Mouse (Mus musculus): Measurements from ENCODE around the gene Pik3r2. TPM values are rescaled to one million over a fixed set of nuclear protein-coding genes. Genes with fewer than 3 reads are reported as not detected.
"Not testable (repeated sequence)": the region's sequence is repeated elsewhere in the genome, so short reads cannot be mapped to it uniquely, and the experiment has no call there.

Pik3r2 gene
- polyA plus RNA-seq (2012; ENCODE audit: insufficient read depth, low replicate concordance): 51.5 and 59.4 TPM in 2 replicates

DNA sequence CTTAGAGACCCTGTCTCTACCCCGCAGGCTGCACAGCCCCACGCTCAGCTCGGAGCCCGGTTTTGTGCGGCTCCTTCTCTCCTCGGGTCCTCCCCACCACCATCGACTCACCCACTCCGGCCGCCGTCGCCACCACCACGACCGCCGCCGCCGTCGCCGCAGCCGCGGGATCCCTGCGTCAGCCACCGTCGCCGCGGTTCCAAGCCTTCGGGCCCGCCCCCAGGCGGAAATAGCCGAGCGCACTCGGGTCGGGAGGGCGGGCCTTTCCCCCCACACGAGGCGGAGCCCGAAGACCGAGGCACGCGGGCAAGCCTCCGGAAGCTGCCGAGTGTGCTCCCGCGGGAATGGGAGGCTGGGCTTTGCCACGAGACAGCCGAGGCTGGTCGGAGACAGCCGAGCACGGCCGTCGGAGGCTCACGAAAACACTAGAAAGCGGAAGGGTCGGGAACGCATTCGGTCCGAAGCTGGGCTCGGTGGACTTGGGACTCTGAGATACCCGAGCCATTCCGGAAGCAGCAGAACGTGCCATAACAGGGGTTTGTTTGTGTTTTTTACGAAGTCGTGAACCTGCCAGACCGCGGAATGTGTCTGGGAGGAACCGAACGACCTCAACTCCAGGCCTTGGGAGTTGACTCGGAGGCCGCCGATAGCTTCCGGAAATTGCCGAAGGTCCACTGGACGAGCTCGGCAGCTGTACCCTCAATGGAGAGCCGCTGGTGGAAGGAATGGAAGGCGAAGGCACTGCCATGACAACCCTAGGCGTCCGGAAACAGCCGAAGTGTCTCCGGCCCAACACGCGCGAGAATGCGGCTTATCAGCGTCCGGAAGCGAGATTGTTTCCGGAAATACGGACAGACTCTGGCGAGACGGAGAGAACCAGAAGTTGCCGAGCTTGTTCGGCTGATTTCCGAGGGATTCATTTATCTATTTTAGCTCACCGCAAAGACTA lies at the start of gene Pik3r2:
Pik3r2 (minus strand) TSS at position 218 of the 949 bp plus-strand sequence.
- Histone ChIP-seq H3K9me3 (no peaks in the 10 kb centered on the region), H3K27me3 (replicated peaks) (no peaks in the 10 kb centered on the region), H3K36me3 (replicated peaks; ENCODE audit: low read length) (peaks cover 77% of the 10 kb centered on the region), H3K4me3 (replicated peaks) (peak within 1 kb of the TSS; percentile 97), H3K4me1 (peaks cover 85% of the 10 kb centered on the region)
- TF ChIP-seq GATA1 (IDR thresholded peaks at IDR 0.05; ENCODE audit: borderline replicate concordance, low read length) (peak; percentile 91), FLI1 (IDR thresholded peaks at IDR 0.05; ENCODE audit: low read length) (peak; percentile 83)

DNA sequence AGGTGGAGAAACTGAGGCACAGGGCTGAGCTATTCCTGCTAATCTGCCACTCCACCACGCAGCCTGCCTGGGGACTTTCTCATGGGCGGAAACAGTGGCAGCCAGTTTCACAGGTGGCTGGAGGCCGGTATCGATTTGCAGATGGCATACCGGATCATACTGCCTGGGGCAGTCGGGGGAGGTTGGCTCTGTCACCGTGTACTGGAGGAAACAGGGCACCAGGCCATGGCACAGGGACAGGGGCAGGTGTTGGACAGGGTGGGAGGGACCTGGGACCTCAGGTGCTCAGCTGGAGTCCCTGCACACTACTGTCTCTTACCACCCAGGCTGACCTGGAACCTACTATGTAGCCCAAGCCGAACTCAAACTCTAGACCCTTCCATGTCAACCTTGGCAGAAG lies 49.3 kb upstream of the Pik3r2 start:
- Histone ChIP-seq H3K4me1 (peaks cover 42% of the 10 kb centered on the region), H3K27me3 (replicated peaks) (peaks cover 44% of the 10 kb centered on the region), H3K36me3 (replicated peaks; ENCODE audit: low read length) (peaks cover 14% of the 10 kb centered on the region), H3K9me3 (peaks cover 11% of the 10 kb centered on the region), H3K4me3 (replicated peaks) (no peak overlapping the region)
- no peak for TF ChIP-seq GATA1 (IDR thresholded peaks at IDR 0.05; ENCODE audit: borderline replicate concordance, low read length)
- no peak for TF ChIP-seq FLI1 (IDR thresholded peaks at IDR 0.05; ENCODE audit: low read length)

DNA sequence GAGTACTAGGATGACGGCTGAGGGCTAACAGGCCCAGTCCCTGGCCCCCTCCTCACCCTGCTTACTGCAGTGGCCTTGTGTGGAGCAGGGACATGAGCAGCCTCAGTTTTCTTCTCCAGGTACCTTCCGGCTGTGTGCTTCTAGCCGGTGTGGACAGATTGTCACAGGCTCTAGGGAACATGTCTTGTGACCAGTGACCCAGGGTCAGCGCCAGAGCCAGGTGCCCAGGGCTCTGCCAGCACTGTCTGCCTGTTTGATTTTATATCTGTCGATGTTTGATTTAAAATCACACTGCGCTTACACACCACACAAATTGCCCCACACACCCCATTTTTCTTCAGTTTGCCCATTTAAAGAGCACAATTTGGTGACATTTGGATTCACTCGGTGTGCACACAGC lies 47.3 kb upstream of the Pik3r2 start:
- no peak for TF ChIP-seq FLI1 (IDR thresholded peaks at IDR 0.05; ENCODE audit: low read length)
- no peak for TF ChIP-seq GATA1 (IDR thresholded peaks at IDR 0.05; ENCODE audit: borderline replicate concordance, low read length)
- peaks cover 34% of the 10 kb centered on the region for H3K36me3 ChIP-seq (replicated peaks; ENCODE audit: low read length)

DNA sequence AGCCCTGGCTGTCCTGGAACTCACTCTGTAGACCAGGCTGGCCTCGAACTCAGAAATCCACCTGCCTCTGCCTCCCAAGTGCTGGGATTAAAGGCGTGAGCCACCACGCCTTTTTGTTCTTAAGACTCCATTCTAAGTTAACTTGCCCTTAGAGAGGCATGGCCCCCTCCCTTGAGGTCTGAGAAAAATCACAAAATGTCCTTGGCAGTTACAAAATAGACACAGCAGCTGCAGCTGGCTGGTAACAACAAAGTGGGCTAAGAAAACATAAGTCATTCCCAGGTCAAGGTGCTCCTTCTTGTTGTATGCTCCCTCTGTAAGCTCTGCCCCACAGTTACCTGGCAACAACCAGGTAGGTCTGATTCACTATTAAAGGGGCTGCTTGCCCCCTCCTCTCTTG lies 46.1 kb upstream of the Pik3r2 start:
- H3K27me3 ChIP-seq (replicated peaks): peaks cover 34% of the 10 kb centered on the region
- H3K4me3 ChIP-seq (replicated peaks): not testable (repeated sequence)
- peaks cover 40% of the 10 kb centered on the region for H3K36me3 ChIP-seq (replicated peaks; ENCODE audit: low read length)
- H3K4me1 ChIP-seq: peaks cover 56% of the 10 kb centered on the region
- peaks cover 21% of the 10 kb centered on the region for H3K9me3 ChIP-seq

More for the DNA sequence above, 47.3 kb upstream of the Pik3r2 start:
- peaks cover 20% of the 10 kb centered on the region for H3K9me3 ChIP-seq
- H3K4me3 ChIP-seq (replicated peaks): no peak overlapping the region
- peaks cover 56% of the 10 kb centered on the region for H3K4me1 ChIP-seq
- H3K27me3 ChIP-seq (replicated peaks): peaks cover 38% of the 10 kb centered on the region

DNA sequence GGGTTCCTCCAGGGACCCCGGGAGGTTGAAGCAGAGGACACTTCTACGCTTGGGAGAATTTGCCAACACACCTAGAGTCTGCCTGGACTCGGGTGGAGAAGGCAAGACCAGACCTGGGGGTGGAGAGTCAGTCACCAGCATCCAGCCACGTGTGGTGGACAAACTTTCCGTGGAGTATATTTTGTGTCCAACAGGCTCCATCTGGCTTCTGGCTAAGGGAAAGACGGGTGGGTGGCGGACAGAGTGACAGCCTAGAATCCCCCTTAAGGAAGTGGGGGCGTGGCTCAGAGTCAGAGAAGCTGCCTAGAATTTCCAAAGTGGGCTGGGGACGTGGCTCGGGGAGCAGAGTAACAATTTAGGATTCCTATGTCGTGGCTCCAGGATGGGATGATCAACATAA lies 45.5 kb upstream of the Pik3r2 start:
- Histone ChIP-seq H3K27me3 (replicated peaks) (peaks cover 33% of the 10 kb centered on the region), H3K4me1 (peaks cover 60% of the 10 kb centered on the region)
- TF ChIP-seq FLI1 (IDR thresholded peaks at IDR 0.05; ENCODE audit: low read length): no peak
- TF ChIP-seq GATA1 (IDR thresholded peaks at IDR 0.05; ENCODE audit: borderline replicate concordance, low read length): no peak

DNA sequence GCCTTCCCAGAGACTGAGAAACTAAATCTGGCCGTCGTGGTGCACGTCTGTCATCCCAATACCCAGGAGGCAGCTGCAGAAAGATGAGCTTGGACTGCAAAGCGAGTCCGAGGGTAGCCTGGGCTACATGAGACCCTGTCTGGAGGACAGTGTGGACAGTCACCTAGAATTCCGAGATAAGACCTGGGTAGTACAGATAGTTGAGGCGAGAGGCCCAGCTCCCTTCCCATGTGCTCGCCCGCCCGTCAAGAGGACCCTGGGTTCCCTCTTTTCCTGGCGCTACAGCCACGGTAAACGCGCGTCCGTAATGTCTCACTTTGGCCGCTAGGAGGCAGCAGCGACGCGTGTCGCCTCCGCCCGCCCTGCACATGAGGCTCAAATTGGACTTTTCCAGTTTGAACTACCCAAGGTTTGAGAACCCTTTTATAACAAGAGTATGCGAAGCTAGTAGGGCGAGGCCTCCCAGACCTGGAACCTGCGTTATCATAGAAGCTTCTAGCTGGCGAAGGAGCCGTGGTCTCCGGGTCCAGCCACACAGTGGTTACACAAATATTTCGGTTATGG lies 45.0 kb upstream of the Pik3r2 start:
- H3K36me3 ChIP-seq (replicated peaks; ENCODE audit: low read length): peaks cover 48% of the 10 kb centered on the region
- peaks cover 15% of the 10 kb centered on the region for H3K9me3 ChIP-seq
- peaks cover 29% of the 10 kb centered on the region for H3K27me3 ChIP-seq (replicated peaks)
- TF ChIP-seq GATA1 (IDR thresholded peaks at IDR 0.05; ENCODE audit: borderline replicate concordance, low read length): no peak
- no peak for TF ChIP-seq FLI1 (IDR thresholded peaks at IDR 0.05; ENCODE audit: low read length)
- H3K4me1 ChIP-seq: peaks cover 65% of the 10 kb centered on the region
- H3K4me3 ChIP-seq (replicated peaks): peak overlapping the region; percentile 53

More for the DNA sequence above, 45.5 kb upstream of the Pik3r2 start:
- Histone ChIP-seq H3K9me3 (peaks cover 20% of the 10 kb centered on the region), H3K36me3 (replicated peaks; ENCODE audit: low read length) (peaks cover 44% of the 10 kb centered on the region), H3K4me3 (replicated peaks) (no peak overlapping the region)

DNA sequence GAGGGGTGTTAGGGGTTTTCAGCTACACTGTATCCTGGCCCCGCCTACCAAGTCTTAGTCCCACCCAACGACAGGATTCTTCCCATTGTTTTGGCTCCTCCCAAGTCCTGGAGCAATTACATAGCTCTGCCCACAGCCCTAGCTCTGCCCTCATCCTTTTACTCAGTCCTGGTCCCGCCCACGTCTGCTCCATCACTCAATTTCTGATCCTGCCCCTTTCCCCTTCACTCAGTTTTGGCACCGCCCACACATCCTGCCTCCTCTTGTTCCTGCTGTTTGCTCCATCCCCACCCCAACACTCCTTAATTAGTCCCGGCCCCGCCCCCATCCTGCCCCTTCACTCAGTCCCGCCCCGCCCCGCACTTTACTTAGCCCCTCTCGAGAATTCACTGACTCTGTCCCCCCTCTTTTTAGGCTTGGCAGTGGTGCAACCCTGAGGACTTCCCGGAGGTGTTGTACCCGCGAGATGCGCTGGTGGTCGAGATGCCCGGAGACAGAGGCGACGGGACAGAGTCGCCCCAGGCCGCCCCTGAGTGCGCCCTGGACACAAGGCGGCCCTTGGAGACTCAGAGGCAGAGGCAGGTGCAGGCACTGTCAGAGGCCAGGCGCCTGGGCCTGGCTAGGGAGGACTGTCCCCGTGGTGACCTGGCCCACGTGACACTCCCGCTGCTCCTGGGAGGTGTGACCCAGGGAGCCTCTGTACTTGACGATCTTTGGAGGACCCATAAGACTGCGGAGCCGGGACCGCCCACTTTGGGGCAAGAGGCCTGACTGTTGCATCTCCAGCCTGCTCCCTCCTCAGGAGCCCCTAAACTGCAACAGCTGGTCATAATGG lies 43.8 kb upstream of the Pik3r2 start:
- no peak overlapping the region for H3K4me3 ChIP-seq (replicated peaks)
- TF ChIP-seq FLI1 (IDR thresholded peaks at IDR 0.05; ENCODE audit: low read length) (no peak), GATA1 (IDR thresholded peaks at IDR 0.05; ENCODE audit: borderline replicate concordance, low read length) (no peak)
- peaks cover 72% of the 10 kb centered on the region for H3K4me1 ChIP-seq
- peaks cover 10% of the 10 kb centered on the region for H3K9me3 ChIP-seq
- H3K27me3 ChIP-seq (replicated peaks): peaks cover 17% of the 10 kb centered on the region
- H3K36me3 ChIP-seq (replicated peaks; ENCODE audit: low read length): peaks cover 59% of the 10 kb centered on the region

DNA sequence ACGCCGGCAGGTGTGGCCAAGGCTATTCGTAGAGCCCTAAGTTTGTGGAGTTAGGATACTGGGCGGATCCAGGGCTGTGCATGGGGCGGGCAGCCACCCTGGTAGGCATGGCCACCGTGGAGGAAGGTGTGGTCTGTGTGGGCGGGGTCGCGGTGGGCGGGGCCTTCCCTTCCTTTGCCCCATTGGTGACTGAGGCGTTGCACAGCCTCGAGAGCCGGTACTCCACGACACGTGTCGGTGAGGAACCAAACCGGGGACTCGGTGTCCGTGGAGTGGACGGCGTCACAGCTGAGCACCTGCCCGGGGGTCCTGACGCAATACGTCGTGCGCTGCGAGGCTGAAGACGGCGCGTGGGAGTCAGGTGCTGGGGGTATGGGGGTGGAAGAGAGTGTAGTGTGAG lies 40.2 kb upstream of the Pik3r2 start:
- no peaks in the 10 kb centered on the region for H3K27me3 ChIP-seq (replicated peaks)
- H3K4me3 ChIP-seq (replicated peaks): peak overlapping the region; percentile 92
- no peak for TF ChIP-seq GATA1 (IDR thresholded peaks at IDR 0.05; ENCODE audit: borderline replicate concordance, low read length)
- peaks cover 79% of the 10 kb centered on the region for H3K4me1 ChIP-seq
- H3K9me3 ChIP-seq: peaks cover 10% of the 10 kb centered on the region
- peaks cover 83% of the 10 kb centered on the region for H3K36me3 ChIP-seq (replicated peaks; ENCODE audit: low read length)

DNA sequence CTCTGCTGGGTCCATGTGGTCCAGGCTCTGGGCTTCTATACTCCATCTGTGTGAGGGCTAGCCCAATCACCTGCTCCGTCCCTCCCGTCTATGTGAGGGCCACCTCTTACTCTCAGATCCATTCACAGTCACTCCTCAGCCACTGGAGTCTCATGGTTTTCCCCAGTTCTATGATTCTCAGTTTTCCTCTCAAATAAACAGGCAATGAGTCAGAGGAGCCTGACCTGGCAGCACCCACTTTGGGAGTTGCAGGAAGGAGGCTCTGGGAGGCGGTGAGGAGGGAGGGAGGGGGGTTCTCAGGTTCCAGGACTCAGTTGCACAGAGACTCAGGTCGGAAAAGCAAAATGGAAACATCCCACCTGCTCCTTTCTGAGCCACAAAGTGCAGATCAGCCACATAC lies 36.4 kb upstream of the Pik3r2 start:
- no peaks in the 10 kb centered on the region for H3K9me3 ChIP-seq
- no peak for TF ChIP-seq FLI1 (IDR thresholded peaks at IDR 0.05; ENCODE audit: low read length)
- TF ChIP-seq GATA1 (IDR thresholded peaks at IDR 0.05; ENCODE audit: borderline replicate concordance, low read length): no peak
- H3K36me3 ChIP-seq (replicated peaks; ENCODE audit: low read length): peaks cover 64% of the 10 kb centered on the region
- H3K27me3 ChIP-seq (replicated peaks): no peaks in the 10 kb centered on the region
- H3K4me1 ChIP-seq: peaks cover 91% of the 10 kb centered on the region
- H3K4me3 ChIP-seq (replicated peaks): peak overlapping the region; percentile 56
